Mouse (Mus musculus): ENCODE results near the gene Gnpnat1.

DNA sequence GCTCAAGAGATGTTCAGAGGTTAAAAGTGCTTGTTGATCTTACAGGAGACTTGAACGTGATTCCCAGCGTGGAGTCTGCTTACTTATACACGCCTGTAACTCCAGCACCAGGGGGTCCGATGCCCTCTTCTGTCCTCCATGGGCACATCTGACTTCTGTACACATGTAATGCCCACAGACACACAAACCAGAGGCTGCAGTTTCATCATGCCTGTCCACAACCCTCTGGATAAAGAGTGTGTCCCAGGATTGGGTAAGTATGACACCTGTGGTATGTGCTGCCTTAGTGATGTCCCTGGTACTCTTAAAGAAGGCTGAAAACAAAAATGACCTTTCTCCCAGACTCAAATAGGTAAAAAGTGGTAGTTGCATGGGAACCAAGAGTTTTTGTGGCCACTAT is 14.6 kb upstream of the Gnpnat1 start:
- TF ChIP-seq CTCF (IDR thresholded peaks at IDR 0.05): no peak
- TF ChIP-seq POLR2A (IDR thresholded peaks at IDR 0.05; ENCODE audit: insufficient read depth, low read depth, low read length): no peak
- no peak for TF ChIP-seq EP300 (IDR thresholded peaks at IDR 0.05; ENCODE audit: insufficient read depth, low read depth, low read length)

Data from heart, adult 2 months (tissue).